Mouse (Mus musculus) intestine, postnatal 0 days (tissue): ENCODE data around the gene Fndc1. TPM values are rescaled to one million over a fixed set of nuclear protein-coding genes. Genes with fewer than 3 reads are reported as not detected.
A peak's percentile ranks its signal among the peaks of the same experiment; 100 is the strongest.

Source experiments
- ATAC-seq: fragments of 200-750 bp; cut with Nextera tagmentation; 2 replicates; pipeline ENCODE4 v1.8.0; 2017; ENCODE audit warnings: mild to moderate bottlenecking, moderate TSS enrichment, moderate library complexity
- H3K27ac ChIP-seq: fragments of 300-500 bp; sonication (generic); 2 replicates; pipeline ENCODE4 v1.5.1; 2014; ENCODE audit warnings: mild to moderate bottlenecking, low read depth, low read length, moderate library complexity
- H3K27me3 ChIP-seq: fragments of 300-500 bp; sonication (generic); replicated peaks from 2 replicates; pipeline ENCODE4 v1.6.1; 2014; ENCODE audit warnings: low read length, mixed read lengths; ENCODE audit not compliant: control insufficient read depth, insufficient read depth
- H3K36me3 ChIP-seq: fragments of 300-500 bp; sonication (generic); 2 replicates; pipeline ENCODE4 v1.6.1; 2014; ENCODE audit warnings: mild to moderate bottlenecking, moderate library complexity; ENCODE audit not compliant: control insufficient read depth, insufficient read depth
- H3K4me1 ChIP-seq: fragments of 300-500 bp; sonication (generic); replicated peaks from 2 replicates; pipeline ENCODE4 v1.6.1; 2014; ENCODE audit warnings: antibody characterized with exemption, low read length, mixed read lengths; ENCODE audit not compliant: control insufficient read depth, insufficient read depth
- H3K4me2 ChIP-seq: fragments of 300-500 bp; sonication (generic); replicated peaks from 2 replicates; pipeline ENCODE4 v1.6.1; 2014; ENCODE audit warnings: low read depth, mild to moderate bottlenecking, moderate library complexity
- H3K4me3 ChIP-seq: fragments of 300-500 bp; sonication (generic); 2 replicates; pipeline ENCODE4 v1.5.1; 2014; ENCODE audit warnings: low read depth, low read length
- H3K9ac ChIP-seq: fragments of 300-500 bp; sonication (generic); 2 replicates; pipeline ENCODE4 v1.6.1; 2014; ENCODE audit warnings: mild to moderate bottlenecking, low read depth, low read length
- H3K9me3 ChIP-seq: fragments of 300-500 bp; sonication (generic); 2 replicates; pipeline ENCODE4 v1.6.1; 2016; ENCODE audit warnings: mixed run types; ENCODE audit not compliant: control insufficient read depth
- CTCF ChIP-seq: sonication (generic); IDR thresholded peaks from 2 replicates; pipeline ENCODE4 v1.5.1; 2016; ENCODE audit warnings: low read depth, mild to moderate bottlenecking, control low read depth, antibody characterized with exemption, moderate library complexity
- WGBS: fragments of 180-500 bp; shearing (Covaris S2); extraction: QIAGEN DNeasy Blood & Tissue Kit; methylation state at CpG from one replicate; pipeline ENCODE4 v1.1.7; 2014; 5-methylcytosine and 5-hydroxymethylcytosine counted together
- polyA plus RNA-seq: library from polyadenylated mRNA; unstranded; fragments of >200 nt; fragmentation: Nextera tagmentation; extraction: Ambion mirVana; gene quantifications from 2 replicates; pipeline ENCODE4 v1.2.1, GENCODE M21; 2015

Fndc1 gene
- polyA plus RNA-seq, 1 experiment from 2014 or later: 15.7 TPM

- Histone ChIP-seq H3K27ac (no peak overlapping the region), H3K9ac (no peak overlapping the region), H3K4me2 (no peak overlapping the region), H3K36me3 (no peaks in the 10 kb centered on the region), H3K27me3 (no peaks in the 10 kb centered on the region), H3K9me3 (no peaks in the 10 kb centered on the region), H3K4me3 (no peak overlapping the region), H3K4me1 (no peaks in the 10 kb centered on the region)
- WGBS: 70% methylated on average over 6 of the region's 6 CpGs
- ATAC-seq: 0 out of 2 replicates have a peak, but pooled peaks have one; percentile 13
- no peak for TF ChIP-seq CTCF
Measured at GRCm38 (mm10) chr17:7857658-7858057, 30.6 kb upstream of the Fndc1 start.

- no peak overlapping the region for H3K4me3 ChIP-seq
- no peaks in the 10 kb centered on the region for H3K9me3 ChIP-seq
- H3K27me3 ChIP-seq: no peaks in the 10 kb centered on the region
- no peak overlapping the region for H3K4me2 ChIP-seq
- 68% methylated on average over 8 of the region's 8 CpGs for WGBS
- H3K27ac ChIP-seq: no peak overlapping the region
- no peaks in the 10 kb centered on the region for H3K36me3 ChIP-seq
- no peaks in the 10 kb centered on the region for H3K4me1 ChIP-seq
- no peak for TF ChIP-seq CTCF
- H3K9ac ChIP-seq: no peak overlapping the region
- ATAC-seq: no peak
Measured at GRCm38 (mm10) chr17:7855851-7856250, 28.7 kb upstream of the Fndc1 start.

GRCm38 (mm10) chr17:7851979-7852378, 24.9 kb upstream of the Fndc1 start:
- H3K27ac ChIP-seq: no peak overlapping the region
- no peak overlapping the region for H3K9ac ChIP-seq
- no peaks in the 10 kb centered on the region for H3K9me3 ChIP-seq
- no peaks in the 10 kb centered on the region for H3K36me3 ChIP-seq
- WGBS: 21% methylated on average over 4 of the region's 4 CpGs
- no peak for TF ChIP-seq CTCF
- no peaks in the 10 kb centered on the region for H3K27me3 ChIP-seq
- H3K4me2 ChIP-seq: no peak overlapping the region
- no peak for ATAC-seq
- no peak overlapping the region for H3K4me3 ChIP-seq
- H3K4me1 ChIP-seq: no peaks in the 10 kb centered on the region

- Histone ChIP-seq H3K27ac (no peak overlapping the region), H3K4me3 (no peak overlapping the region), H3K4me1 (no peaks in the 10 kb centered on the region), H3K9me3 (no peaks in the 10 kb centered on the region), H3K36me3 (no peaks in the 10 kb centered on the region), H3K27me3 (no peaks in the 10 kb centered on the region), H3K4me2 (no peak overlapping the region), H3K9ac (no peak overlapping the region)
- no peak for TF ChIP-seq CTCF
- WGBS: 53% methylated on average over 9 of the region's 9 CpGs
- no peak for ATAC-seq
Measured at GRCm38 (mm10) chr17:7851527-7851926, 24.4 kb upstream of the Fndc1 start.

- no peak overlapping the region for H3K4me2 ChIP-seq
- no peak for TF ChIP-seq CTCF
- no peaks in the 10 kb centered on the region for H3K36me3 ChIP-seq
- no peaks in the 10 kb centered on the region for H3K27me3 ChIP-seq
- no peak overlapping the region for H3K9ac ChIP-seq
- H3K9me3 ChIP-seq: no peaks in the 10 kb centered on the region
- no peak overlapping the region for H3K27ac ChIP-seq
- no peaks in the 10 kb centered on the region for H3K4me1 ChIP-seq
- WGBS: 87% methylated on average over 6 of the region's 6 CpGs
- no peak overlapping the region for H3K4me3 ChIP-seq
- ATAC-seq: no peak
Measured at GRCm38 (mm10) chr17:7850246-7850645, 23.1 kb upstream of the Fndc1 start.

GRCm38 (mm10) chr17:7840505-7841290, 13.6 kb upstream of the Fndc1 start:
- WGBS: 42% methylated on average over 12 of the region's 12 CpGs
- no peak for ATAC-seq

More at GRCm38 (mm10) chr17:7840505-7841290, 13.6 kb upstream of the Fndc1 start:
- Histone ChIP-seq H3K9ac (no peak overlapping the region), H3K4me2 (no peak overlapping the region), H3K27ac (no peak overlapping the region), H3K9me3 (no peaks in the 10 kb centered on the region), H3K4me3 (no peak overlapping the region), H3K27me3 (no peaks in the 10 kb centered on the region), H3K4me1 (no peaks in the 10 kb centered on the region), H3K36me3 (no peaks in the 10 kb centered on the region)
- TF ChIP-seq CTCF: no peak
